Mouse (Mus musculus): Measurements from ENCODE around the gene Sult3a1.
"Not testable (repeated sequence)": the region's sequence is repeated elsewhere in the genome, so short reads cannot be mapped to it uniquely, and the experiment has no call there.

Gene Sult3a1

GRCm38 (mm10) chr10:33857421-33857820 lies at the start of gene Sult3a1:
Sult3a1 (plus strand) TSS chr10:33857721.
- no peak for DNase-seq (ENCODE audit: low spot score in 2 of 2)

DNA sequence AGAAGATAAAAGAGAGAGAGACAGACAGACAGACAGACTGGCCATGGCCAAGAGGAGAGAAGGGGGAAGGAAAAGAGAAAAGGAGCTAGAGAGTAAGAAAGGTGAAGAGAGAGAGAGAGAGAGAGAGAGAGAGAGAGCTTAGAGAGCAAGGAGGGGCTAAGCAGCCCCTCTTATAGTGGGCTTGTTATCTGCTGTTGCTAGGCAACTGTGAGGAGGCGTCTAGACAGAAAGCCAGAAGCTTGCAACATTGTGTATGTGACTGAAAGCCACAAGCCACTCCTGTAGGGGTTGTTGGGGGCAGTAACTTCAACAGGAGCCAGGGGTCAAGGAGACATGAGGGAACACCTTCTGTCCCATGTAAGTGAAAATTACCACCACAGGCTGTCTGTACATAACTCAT lies 45.7 kb upstream of the Sult3a1 start:
- DNase-seq (ENCODE audit: low spot score in 2 of 2), result no peak

DNA sequence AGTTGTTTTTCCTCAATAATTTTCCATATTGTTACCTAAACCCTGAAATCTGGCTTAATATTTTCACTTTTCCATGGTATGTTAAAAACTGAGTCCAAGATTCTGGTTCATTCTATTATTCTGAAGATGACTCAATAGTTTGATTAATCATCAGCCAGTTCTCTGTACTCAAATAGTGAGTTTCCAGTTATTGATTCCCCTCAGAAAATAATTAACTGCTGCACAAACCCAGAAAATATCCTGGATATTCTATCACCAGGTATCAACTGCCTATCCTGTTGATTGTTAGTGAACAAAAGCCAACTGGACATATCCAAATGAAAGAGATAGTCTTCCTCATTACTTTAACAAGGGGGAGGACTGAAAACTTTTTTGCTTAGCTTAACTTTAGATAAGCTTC lies 43.3 kb upstream of the Sult3a1 start:
- DNase-seq (ENCODE audit: low spot score in 2 of 2), result no peak

DNA sequence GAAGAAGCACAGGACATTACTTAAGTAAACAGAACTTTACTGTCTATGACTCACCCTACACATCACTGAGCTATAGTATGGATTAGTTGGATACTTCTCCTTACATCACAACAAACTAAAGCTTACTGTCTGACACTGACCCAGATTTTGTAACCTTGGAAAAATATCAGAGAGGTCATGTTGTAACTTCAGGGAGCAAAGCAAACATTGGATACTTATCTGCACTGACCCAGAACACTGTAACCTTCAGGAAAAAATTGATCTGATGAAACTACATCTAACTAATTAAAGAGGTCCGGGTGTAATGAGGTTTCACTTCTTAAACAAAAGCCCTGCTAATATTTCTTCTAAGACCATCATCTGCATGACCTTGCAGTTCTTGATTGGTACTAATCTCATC lies 40.6 kb upstream of the Sult3a1 start:
- no peak for DNase-seq (ENCODE audit: low spot score in 2 of 2)

- no peak for DNase-seq (ENCODE audit: low spot score in 2 of 2)
Observed at GRCm38 (mm10) chr10:33820892-33821291, 36.6 kb upstream of the Sult3a1 start.

DNA sequence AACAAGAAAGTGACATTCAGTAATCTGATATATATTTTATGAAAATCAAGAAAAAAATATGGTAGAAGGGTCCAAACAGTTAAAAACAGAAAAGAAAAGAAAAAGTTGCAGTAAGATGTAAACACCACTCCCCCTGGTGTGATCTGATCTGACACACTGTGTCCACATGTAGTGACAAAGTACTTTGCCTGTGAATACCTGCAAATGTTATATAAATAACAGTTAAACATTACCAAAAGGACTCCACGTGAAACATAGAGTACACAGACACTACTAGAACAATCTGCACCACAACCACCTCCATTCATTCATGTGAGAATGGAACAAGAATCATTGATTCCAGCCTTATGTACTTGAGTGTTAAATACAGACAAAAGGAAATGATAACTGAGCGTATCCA lies 8.5 kb downstream of the Sult3a1 start:
- DNase-seq (ENCODE audit: low spot score in 2 of 2), result no peak

- DNase-seq (ENCODE audit: low spot score in 2 of 2), result no peak
Observed at GRCm38 (mm10) chr10:33870441-33870840, 12.9 kb downstream of the Sult3a1 start.

DNA sequence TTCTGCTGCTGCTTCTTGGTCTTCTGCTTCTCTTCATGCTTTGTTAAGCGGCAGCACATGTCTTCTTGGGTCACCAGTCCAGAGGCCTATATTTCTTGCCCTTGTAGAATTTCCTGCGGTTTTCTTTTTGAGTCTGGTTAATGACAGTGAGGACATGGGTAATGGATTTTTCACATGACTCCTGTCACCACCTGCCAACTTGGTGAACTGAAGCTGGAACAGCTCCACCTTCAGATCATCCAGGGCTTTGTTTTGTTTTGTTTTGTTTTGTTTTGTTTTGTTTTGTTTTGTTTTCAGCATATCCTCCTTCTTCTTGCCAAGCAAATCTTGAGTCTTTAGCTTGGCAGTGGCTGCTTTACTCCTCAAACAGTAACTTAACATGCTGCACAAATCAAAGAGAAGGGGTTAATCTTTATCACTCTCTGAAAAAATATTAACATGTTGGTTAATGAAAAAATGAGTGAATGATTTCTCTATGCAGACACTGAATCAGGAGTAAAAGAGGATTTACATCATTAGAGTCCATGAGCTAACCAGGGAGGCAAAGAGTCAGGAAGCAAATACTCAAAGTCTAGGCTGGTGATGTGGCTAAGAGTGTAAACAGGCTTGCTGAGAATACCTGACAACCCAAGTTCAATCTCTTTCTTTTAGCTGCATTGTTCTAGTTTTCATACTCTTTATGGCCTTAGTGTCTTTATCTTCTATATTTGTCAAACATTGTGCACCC lies 15.3 kb downstream of the Sult3a1 start:
- DNase-seq (ENCODE audit: low spot score in 2 of 2), result no peak

GRCm38 (mm10) chr10:33882411-33882810 lies 24.9 kb downstream of the Sult3a1 start:
- DNase-seq (ENCODE audit: low spot score in 2 of 2), result not testable (repeated sequence)

DNA sequence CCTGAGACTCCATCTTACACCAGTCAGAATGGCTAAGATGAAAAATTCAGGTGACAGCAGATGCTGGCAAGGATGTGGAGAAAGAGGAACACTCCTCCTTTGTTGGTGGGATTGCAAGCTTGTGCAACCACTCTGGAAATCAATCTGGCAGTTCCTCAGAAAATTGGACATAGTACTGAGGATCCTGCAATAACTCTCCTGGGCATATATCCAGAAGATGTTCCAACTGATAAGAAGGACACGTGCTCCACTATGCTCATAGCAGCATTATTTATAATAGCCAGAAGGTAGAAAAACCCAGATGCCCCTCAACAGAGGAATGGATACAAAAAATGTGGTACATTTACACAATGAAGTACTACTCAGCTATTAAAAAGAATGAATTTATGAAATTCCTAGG lies 44.0 kb downstream of the Sult3a1 start:
- DNase-seq (ENCODE audit: low spot score in 2 of 2), result not testable (repeated sequence)

DNA sequence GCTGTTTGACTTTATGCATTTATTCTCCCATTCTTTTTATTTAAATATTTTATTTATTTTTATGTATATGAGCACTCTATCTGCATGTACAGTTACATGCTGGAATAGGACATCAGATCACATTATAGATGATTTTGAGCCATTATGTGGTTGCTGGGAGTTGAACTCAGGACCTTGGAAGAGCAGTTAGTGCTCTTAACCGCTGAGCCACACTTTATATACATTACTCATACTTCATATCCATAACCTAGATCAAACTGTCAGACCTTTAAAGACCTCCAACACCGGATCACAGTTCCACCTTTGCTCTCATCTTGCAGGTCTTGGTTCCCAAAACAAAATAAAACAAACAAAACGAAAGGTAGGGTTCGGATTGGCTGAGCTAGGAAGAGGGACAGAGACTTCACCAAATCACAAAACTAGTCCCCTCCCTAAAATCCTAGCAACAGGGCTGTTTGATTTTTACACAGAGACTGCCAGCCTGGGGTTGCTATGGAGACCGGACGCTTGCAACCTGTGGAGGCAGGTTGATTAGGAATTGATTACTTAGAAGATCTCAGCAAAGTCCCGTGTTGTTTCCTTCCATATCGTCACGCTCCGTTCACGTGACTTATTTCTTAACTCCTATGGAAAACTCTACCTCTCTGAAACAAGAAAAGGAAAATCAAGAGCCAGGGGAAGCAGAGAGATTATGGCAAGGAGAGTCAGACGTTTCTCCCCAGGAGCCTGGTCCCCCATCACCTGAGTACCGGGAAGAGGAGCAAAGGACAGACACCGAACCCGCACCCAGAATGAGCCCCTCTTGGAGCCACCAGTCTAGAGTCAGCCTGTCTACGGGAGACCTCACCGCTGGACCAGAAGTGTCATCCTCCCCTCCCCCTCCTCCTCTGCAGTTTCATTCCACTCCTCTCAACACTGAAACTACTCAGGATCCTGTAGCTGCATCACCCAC lies 47.3 kb downstream of the Sult3a1 start, which contains the start of gene Rsph4a:
Gene Rsph4a (plus strand): TSS at position 582 of the 952 bp plus-strand sequence.
- no peak for DNase-seq (ENCODE audit: low spot score in 2 of 2)

DNA sequence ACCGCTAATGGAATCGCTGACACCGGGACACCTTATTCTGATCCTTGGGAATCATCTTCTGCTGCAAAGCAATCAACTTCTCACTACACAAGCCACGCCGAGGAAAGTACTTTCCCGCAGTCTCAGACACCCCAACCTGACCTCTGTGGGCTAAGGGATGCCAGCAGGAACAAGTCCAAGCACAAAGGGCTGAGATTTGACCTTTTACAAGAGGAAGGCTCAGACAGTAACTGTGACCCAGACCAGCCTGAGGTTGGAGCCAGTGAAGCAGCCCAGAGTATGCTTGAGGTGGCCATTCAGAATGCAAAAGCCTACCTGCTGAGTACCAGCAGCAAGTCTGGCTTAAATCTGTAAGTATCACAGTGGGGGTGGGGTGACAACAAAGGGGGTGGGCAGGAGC lies 48.0 kb downstream of the Sult3a1 start:
- no peak for DNase-seq (ENCODE audit: low spot score in 2 of 2)
